Mouse (Mus musculus) stomach, postnatal 0 days (tissue): ENCODE measurements around the gene Uvssa.

ENCODE experiments used
- CTCF ChIP-seq: IDR thresholded peaks from 2 replicates; pipeline ENCODE4 v1.5.1; 2016; ENCODE audit warnings: antibody characterized with exemption, low read depth, mild to moderate bottlenecking, moderate library complexity
- EP300 ChIP-seq: optimal IDR thresholded peaks from 2 replicates; pipeline ENCODE3; 2016; ENCODE audit warnings: antibody characterized with exemption

DNA sequence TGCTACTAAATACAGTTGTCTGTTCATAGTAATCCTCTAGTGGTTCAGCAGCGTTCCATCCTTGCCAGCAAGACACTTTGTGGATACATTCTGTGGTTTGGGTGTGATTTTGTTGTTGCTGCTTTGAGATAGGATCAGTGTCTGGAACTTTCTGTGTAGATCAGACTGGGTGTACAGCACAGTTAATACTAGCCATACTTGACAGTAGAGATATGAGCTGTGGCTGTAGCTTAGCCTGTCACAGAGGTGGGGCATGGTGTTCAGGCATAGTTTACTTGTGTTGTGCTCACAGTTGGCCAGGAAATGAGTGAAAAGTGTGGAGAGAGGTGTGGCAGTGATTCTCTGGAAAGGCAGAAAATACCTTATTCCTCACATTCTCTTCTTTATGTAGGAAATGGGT is 20.9 kb upstream of the Uvssa start:
- TF ChIP-seq EP300, result no peak
- no peak for TF ChIP-seq CTCF
